Mouse (Mus musculus) forebrain, embryonic 14.5 days (tissue): ENCODE measurements at regions not wholly inside any gene's neighbourhood (a gene's known extent, or its start where the extent isn't known, plus 50 kb on each side); places are given as distances from the start of the nearest gene placed in this dataset.
"Not testable (repeated sequence)": the region's sequence is repeated elsewhere in the genome, so short reads cannot be mapped to it uniquely, and the experiment has no call there.

Experiments
- ATAC-seq: fragments of 200-750 bp; cut with Nextera tagmentation; 2 replicates; pipeline ENCODE4 v1.8.0; 2017; ENCODE audit warnings: mild to moderate bottlenecking, moderate library complexity
- DNase-seq: peaks from one replicate; pipeline ENCODE4 v3.0.0-alpha.2; 2015; ENCODE audit warnings: low spot score
- H3K27ac ChIP-seq: fragments of 300-500 bp; sonication (generic); 2 replicates; pipeline ENCODE4 v1.5.1; 2014; ENCODE audit warnings: low read depth, mild to moderate bottlenecking, control low read depth, low read length, moderate library complexity
- H3K27me3 ChIP-seq: fragments of 300-500 bp; sonication (generic); replicated peaks from 2 replicates; pipeline ENCODE4 v1.6.1; 2014; ENCODE audit warnings: low read length, control low read depth, mixed read lengths; ENCODE audit not compliant: control insufficient read depth, insufficient read depth
- H3K36me3 ChIP-seq: fragments of 300-500 bp; sonication (generic); 2 replicates; pipeline ENCODE4 v1.6.1; 2014; ENCODE audit warnings: low read length, control low read depth; ENCODE audit not compliant: control insufficient read depth, insufficient read depth
- H3K4me1 ChIP-seq: fragments of 300-500 bp; sonication (generic); 2 replicates; pipeline ENCODE4 v1.6.1; 2014; ENCODE audit warnings: antibody characterized with exemption, low read length, control low read depth; ENCODE audit not compliant: control insufficient read depth, insufficient read depth
- H3K4me2 ChIP-seq: fragments of 300-500 bp; sonication (generic); 2 replicates; pipeline ENCODE4 v1.6.1; 2014; ENCODE audit warnings: mild to moderate bottlenecking, control low read depth, low read length
- H3K4me3 ChIP-seq: fragments of 300-500 bp; sonication (generic); 2 replicates; pipeline ENCODE4 v1.5.1; 2014; ENCODE audit warnings: low read depth, low read length, control low read depth
- H3K9ac ChIP-seq: fragments of 300-500 bp; sonication (generic); 2 replicates; pipeline ENCODE4 v1.6.1; 2014; ENCODE audit warnings: mild to moderate bottlenecking, low read length, control low read depth, moderate library complexity
- H3K9me3 ChIP-seq: fragments of 300-500 bp; sonication (generic); replicated peaks from 2 replicates; pipeline ENCODE4 v1.6.1; 2016; ENCODE audit warnings: low read length, control low read depth, mixed read lengths; ENCODE audit not compliant: control insufficient read depth
- WGBS: fragments of 180-500 bp; shearing (Covaris S2); extraction: QIAGEN DNeasy Blood & Tissue Kit; methylation state at CpG from one replicate; pipeline ENCODE4 v1.1.7; 2014; 5-methylcytosine and 5-hydroxymethylcytosine counted together

GRCm38 (mm10) chr3:147652849-147653248 is 800.7 kb downstream of the Ttll7 start:
- Histone ChIP-seq H3K9ac (no peak overlapping the region), H3K36me3 (no peaks in the 10 kb centered on the region), H3K4me3 (no peak overlapping the region), H3K4me1 (peaks cover 3% of the 10 kb centered on the region; the same call in 1 of the 2 replicates), H3K27ac (no peak overlapping the region), H3K9me3 (no peaks in the 10 kb centered on the region), H3K27me3 (no peaks in the 10 kb centered on the region), H3K4me2 (no peak overlapping the region)
- 55% methylated on average over 6 of the region's 6 CpGs for WGBS
- DNase-seq (no peak), ATAC-seq (no peak)

DNA sequence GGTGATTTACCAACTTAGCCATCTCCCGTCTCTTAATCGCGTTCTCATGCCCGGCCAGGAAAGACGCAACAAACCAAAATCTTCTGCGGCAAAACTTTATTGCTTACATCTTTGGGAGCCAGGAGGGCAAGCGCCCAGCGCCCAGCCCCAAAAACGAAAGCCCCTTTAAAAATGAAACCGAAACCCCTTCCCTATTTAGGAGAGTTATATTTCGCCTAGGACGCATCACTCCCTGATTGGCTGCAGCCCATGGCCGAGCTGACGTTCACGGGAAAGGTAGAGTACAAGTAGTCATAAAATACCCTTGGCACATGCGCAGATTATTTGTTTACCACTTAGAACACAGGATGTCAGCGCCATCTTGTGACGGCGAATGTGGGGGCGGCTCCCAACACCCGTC is 783.3 kb downstream of the Ttll7 start:
- not testable (repeated sequence) for H3K4me1 ChIP-seq, H3K9ac ChIP-seq, DNase-seq, H3K4me2 ChIP-seq, H3K36me3 ChIP-seq, H3K27ac ChIP-seq, H3K27me3 ChIP-seq, H3K4me3 ChIP-seq, H3K9me3 ChIP-seq, ATAC-seq
- WGBS: 96% methylated on average over 18 of the region's 21 CpGs

GRCm38 (mm10) chr3:147631151-147631550 is 779.0 kb downstream of the Ttll7 start:
- DNase-seq (no peak), ATAC-seq (no peak)
- H3K36me3 ChIP-seq: no peaks in the 10 kb centered on the region
- WGBS: 92% methylated on average over 3 of the region's 3 CpGs
- H3K27me3 ChIP-seq: no peaks in the 10 kb centered on the region
- no peak overlapping the region for H3K27ac ChIP-seq
- no peaks in the 10 kb centered on the region for H3K9me3 ChIP-seq
- no peak overlapping the region for H3K9ac ChIP-seq
- no peak overlapping the region for H3K4me3 ChIP-seq
- H3K4me1 ChIP-seq: no peaks in the 10 kb centered on the region
- no peak overlapping the region for H3K4me2 ChIP-seq

DNA sequence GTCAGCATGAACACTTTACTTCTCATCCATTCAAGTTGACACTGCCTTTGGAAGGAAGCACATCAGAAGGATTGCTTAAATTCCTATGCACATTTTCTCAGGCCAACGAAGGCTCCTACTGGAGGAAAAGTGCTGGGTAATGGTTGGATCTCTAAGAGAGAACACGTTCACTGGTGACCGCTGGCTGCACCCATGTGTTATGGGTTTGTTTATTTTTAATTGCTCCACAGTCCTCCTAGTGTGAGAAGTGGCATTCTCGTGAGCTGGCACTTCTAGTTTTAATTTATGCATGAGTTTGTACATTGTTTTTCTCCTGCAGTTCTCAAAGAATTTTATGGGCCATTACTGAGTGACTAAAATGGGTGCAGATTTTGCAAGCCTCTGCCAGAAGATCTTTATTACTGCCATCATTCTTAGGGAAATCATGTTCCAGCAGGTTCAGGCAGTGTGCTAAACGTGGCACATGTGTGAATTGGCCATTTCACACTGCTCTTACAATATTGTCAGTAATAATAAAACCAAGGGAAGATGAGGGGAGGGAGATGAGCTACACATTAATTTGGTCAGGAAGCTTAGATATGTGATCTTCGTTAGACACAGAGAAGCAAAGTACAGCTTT is 731.6 kb downstream of the Ttll7 start:
- WGBS: 57% methylated on average over 6 of the region's 6 CpGs
- ATAC-seq: no peak

GRCm38 (mm10) chr3:147571850-147572249 is 719.7 kb downstream of the Ttll7 start:
- WGBS: 88% methylated on average over 4 of the region's 4 CpGs
- Histone ChIP-seq H3K27ac (no peak overlapping the region), H3K27me3 (no peaks in the 10 kb centered on the region), H3K36me3 (no peaks in the 10 kb centered on the region), H3K4me1 (no peaks in the 10 kb centered on the region), H3K4me2 (no peak overlapping the region), H3K9ac (no peak overlapping the region), H3K4me3 (no peak overlapping the region), H3K9me3 (no peaks in the 10 kb centered on the region)
- DNase-seq (no peak), ATAC-seq (no peak)

More for the DNA sequence above, 731.6 kb downstream of the Ttll7 start:
- Histone ChIP-seq H3K9me3 (no peaks in the 10 kb centered on the region), H3K27me3 (no peaks in the 10 kb centered on the region), H3K4me2 (no peak overlapping the region), H3K9ac (no peak overlapping the region), H3K4me1 (no peaks in the 10 kb centered on the region), H3K27ac (no peak overlapping the region), H3K36me3 (no peaks in the 10 kb centered on the region), H3K4me3 (no peak overlapping the region)
- DNase-seq: no peak

- H3K27me3 ChIP-seq: no peaks in the 10 kb centered on the region
- H3K9me3 ChIP-seq: no peaks in the 10 kb centered on the region
- H3K27ac ChIP-seq: no peak overlapping the region
- no peak for ATAC-seq
- H3K9ac ChIP-seq: no peak overlapping the region
- DNase-seq: no peak
- H3K4me1 ChIP-seq: no peaks in the 10 kb centered on the region
- H3K4me2 ChIP-seq: no peak overlapping the region
- H3K36me3 ChIP-seq: no peaks in the 10 kb centered on the region
- H3K4me3 ChIP-seq: no peak overlapping the region
- 82% methylated on average over 6 of the region's 6 CpGs for WGBS
These were observed 693.3 kb downstream of the Ttll7 start for GRCm38 (mm10) chr3:147545329-147546006.

DNA sequence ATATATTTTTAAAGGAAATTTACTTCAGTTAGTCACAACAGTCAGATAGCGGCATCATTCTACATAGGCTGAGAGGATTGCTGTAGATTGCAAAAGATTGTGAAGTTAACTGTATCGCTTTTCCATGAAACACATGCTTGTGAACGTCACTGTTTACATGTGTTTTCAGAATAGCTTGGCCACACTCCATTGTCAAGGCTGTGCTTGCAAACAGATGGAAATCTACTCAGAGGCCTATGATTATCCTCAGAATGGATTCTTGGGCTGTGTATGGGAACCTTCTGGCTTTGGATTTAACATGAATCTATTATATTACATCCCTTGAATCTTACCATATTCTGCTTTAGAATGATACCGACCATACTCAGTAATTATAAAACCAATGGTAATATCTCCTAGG is 690.1 kb downstream of the Ttll7 start:
- Histone ChIP-seq H3K27ac (no peak overlapping the region), H3K9me3 (no peaks in the 10 kb centered on the region), H3K27me3 (no peaks in the 10 kb centered on the region), H3K4me3 (no peak overlapping the region), H3K4me2 (no peak overlapping the region), H3K36me3 (no peaks in the 10 kb centered on the region), H3K4me1 (no peaks in the 10 kb centered on the region), H3K9ac (no peak overlapping the region)
- 86% methylated on average over 4 of the region's 4 CpGs for WGBS
- no peak for DNase-seq
- no peak for ATAC-seq

DNA sequence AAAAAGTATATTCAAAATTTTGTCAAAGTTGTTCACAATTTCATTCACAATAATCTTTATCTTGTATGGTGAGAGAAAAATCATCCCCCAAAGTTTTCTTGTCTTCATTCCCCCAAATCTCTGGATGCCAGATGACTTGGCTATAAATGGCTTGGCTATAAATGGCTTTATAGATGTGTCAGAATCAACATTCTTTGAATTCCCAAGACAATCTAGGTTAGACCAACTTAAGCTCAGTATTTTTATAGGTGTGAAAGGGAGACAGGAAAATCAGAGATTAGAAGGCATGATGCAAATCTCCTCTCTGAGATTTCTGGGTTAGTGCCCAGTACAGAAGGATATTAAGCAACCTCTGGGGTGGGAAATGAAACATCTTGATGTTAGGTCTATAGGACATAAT is 685.4 kb downstream of the Ttll7 start:
- Histone ChIP-seq H3K27ac (no peak overlapping the region), H3K4me1 (no peaks in the 10 kb centered on the region), H3K9ac (no peak overlapping the region), H3K4me2 (no peak overlapping the region), H3K36me3 (no peaks in the 10 kb centered on the region), H3K9me3 (no peaks in the 10 kb centered on the region), H3K4me3 (no peak overlapping the region), H3K27me3 (no peaks in the 10 kb centered on the region)
- ATAC-seq: no peak
- no peak for DNase-seq

DNA sequence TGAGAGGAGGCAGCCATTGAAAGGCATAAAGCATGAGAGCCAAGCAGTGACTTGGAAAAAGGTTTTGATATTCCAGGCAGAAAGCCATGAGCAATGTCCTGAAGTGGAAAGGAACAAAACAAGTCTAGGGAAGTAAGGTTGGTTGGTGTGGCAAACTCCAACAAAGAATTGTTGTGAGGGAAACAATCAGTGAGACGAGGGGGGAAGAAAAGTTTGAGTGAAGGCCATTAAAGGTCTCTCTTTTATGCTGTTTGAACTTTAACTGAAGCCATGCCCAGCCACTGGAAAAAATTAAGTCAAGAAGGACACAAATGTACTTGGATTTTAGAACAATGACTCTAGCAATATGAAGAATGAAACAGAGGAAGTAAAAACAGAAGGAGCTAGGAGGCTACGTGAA is 680.0 kb downstream of the Ttll7 start:
- Histone ChIP-seq H3K27ac (no peak overlapping the region), H3K36me3 (no peaks in the 10 kb centered on the region), H3K27me3 (no peaks in the 10 kb centered on the region), H3K4me2 (no peak overlapping the region), H3K4me3 (no peak overlapping the region), H3K9ac (no peak overlapping the region), H3K9me3 (no peaks in the 10 kb centered on the region), H3K4me1 (no peaks in the 10 kb centered on the region)
- DNase-seq (no peak), ATAC-seq (no peak)
- 34% methylated on average over 2 of the region's 2 CpGs for WGBS
